Mouse (Mus musculus): ENCODE measurements around the gene Cdk6.

The Cdk6 gene

DNA sequence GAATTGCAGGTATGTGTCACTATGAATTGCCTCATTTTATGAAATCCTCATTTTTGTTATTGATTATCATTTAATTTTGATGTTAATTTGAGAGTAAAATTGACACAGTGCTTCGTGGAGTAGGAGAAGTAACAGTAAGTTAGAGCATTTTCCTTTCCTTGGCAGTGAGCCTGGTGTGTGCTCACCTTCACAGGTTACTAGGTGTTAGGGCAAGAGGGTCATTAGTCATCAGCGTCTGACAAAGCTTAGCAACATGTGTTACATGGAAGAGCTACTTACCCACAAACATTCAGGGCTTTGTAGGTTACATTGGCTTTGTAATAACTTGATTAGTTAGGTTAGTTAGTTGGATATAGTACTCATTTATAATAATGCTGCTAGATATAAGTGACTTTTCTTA is 212.9 kb downstream of the Cdk6 start:
- no peak for ATAC-seq (ENCODE audit: low TSS enrichment)

DNA sequence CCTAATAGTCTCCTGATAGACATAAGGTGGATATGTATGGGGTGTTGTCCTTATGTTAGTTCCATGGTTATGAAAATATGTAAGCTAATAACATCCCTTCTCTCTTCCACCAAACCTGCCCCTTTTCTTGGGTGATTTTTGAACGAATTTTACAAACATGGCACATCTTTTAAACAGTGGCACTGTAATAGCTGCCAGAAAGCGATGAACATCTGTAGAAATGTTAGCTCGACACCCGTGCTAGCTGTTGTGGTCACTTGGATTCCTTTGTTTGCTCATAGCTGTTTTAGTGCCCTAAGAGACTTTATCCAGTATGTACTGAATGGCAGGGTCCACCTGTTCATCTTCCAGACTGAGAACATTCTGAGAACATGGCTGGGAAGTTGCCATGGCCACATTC is 230.0 kb downstream of the Cdk6 start, which contains the start of gene 1700109H08Rik:
TSS of gene 1700109H08Rik (plus strand) at position 301 of the 400 bp plus-strand sequence.
- ATAC-seq (ENCODE audit: low TSS enrichment): no peak

DNA sequence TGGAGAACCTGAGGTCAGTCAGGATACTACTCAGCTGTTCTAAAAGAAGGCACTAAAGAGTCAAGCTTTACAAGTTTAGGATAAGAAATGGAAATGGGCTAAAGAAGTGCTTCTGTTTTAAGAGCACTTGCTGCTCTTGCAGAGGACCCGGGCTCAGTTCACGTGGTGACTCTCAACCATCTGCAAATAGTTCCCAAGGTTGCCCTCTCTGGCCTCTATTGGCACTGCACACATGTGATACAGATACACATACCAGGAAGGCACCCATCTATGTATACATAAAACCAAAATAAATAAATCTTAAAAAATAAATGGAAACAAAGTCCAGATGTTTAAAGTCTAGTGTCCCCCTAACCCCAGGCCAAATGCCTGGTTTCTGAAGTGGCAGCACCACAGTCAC is 233.5 kb downstream of the Cdk6 start:
- ATAC-seq (ENCODE audit: low TSS enrichment): no peak

DNA sequence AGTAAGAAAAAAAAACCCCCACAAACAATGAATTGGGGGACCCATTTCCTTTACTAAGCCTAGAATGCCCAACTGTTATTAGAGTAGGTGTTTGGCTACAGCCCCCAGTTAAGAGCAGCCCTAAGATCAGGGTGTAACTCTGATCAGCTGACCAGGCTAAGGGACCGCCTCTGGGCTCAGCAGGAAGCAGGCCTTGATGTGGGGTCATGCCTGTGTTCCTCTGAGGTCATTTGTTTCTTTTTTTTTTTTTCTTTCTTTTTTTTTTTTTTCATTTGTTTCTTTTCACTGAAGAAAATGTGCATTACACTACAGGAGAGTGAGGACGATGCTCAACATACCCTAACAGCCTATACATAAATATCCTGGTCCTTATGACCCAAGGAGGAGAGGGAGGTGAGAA is 236.7 kb downstream of the Cdk6 start:
- ATAC-seq (ENCODE audit: low TSS enrichment): no peak

DNA sequence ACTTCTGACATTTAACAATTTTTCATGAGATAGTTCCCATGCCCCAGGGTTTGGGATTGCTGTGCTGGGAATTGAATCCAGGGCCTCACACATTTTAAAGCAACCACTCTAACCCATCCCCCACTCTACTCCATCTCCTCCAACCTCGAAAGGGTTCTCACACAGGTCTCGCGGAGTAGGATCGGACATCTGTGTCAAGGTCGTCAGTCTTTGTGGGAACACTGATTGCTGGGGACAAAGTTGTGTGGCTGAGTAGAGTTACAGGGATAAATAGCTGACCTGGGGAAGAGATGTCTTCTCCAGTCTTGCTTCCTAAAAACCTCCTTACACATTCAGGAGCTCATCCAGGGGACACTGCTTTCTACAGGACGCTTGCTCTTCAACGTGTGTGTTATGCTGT is 237.8 kb downstream of the Cdk6 start:
- no peak for ATAC-seq (ENCODE audit: low TSS enrichment)
